19 mouse cellular contexts compared by ENCODE assay signal in genomic region chr11:62565747-62566146, GRCm38 (mm10). TPM values are rescaled to one million over a fixed set of nuclear protein-coding genes. Genes with fewer than 3 reads are reported as not detected.
DNase-seq lines count a peak whose midpoint lies in the region; ATAC-seq and TF ChIP-seq lines count a peak whose summit lies in the region.
"Had no signal": no experiment of that assay in that cellular context is flagged by ENCODE, and none has a peak within 500 bp of the region (broad histone marks: within the 10 kb centered on the region; RNA-seq: fewer than 3 reads in every experiment).

No protein-coding gene starts in this region.

- no peak for TF ChIP-seq CTCF in gastrocnemius, adult 2 months (IDR thresholded peaks at IDR 0.05)

- H3K27ac ChIP-seq in gastrocnemius, adult 2 months: peak overlapping the region; percentile 65
- no peak overlapping the region for H3K27ac ChIP-seq in kidney, embryonic 14.5 days (ENCODE audit: low read depth, low read length)
- H3K27ac ChIP-seq: embryonic facial prominence, embryonic 15.5 days; forebrain, embryonic 10.5 days; heart, embryonic 13.5 days; hindbrain, embryonic 13.5 days; hindbrain, postnatal 0 days had no signal

- no peak overlapping the region for H3K9ac ChIP-seq in kidney, embryonic 14.5 days (ENCODE audit: low read depth, low read length)
- H3K9ac ChIP-seq: embryonic facial prominence, embryonic 15.5 days; heart, embryonic 13.5 days; hindbrain, embryonic 13.5 days had no signal

- H3K4me2 ChIP-seq in kidney, embryonic 14.5 days (replicated peaks; ENCODE audit: low read depth, low read length): no peak overlapping the region
- H3K4me2 ChIP-seq: embryonic facial prominence, embryonic 15.5 days; heart, embryonic 13.5 days; hindbrain, embryonic 13.5 days had no signal

- ATAC-seq in kidney, embryonic 14.5 days (ENCODE audit: low FRiP score, low TSS enrichment): peak; percentile 69; the same call in 1 of the 2 replicates
- no peak for ATAC-seq in megakaryocyte, adult 5-6 weeks (ENCODE audit: poor library complexity, severe bottlenecking)
- ATAC-seq in megakaryocyte-erythroid progenitor cell, adult 5-6 weeks (replicated peaks; ENCODE audit: low FRiP score, low TSS enrichment, poor library complexity, severe bottlenecking): 0 out of 2 replicates have a peak, but pooled peaks have one; percentile 30
- ATAC-seq: forebrain, embryonic 14.5 days; hindbrain, postnatal 0 days had no signal

- H3K36me3 ChIP-seq in kidney, embryonic 14.5 days (ENCODE audit: control insufficient read depth, insufficient read depth, low read length): no peaks in the 10 kb centered on the region
- no peaks in the 10 kb centered on the region for H3K36me3 ChIP-seq in megakaryocyte, embryonic 14.5 days (replicated peaks; ENCODE audit: low read length)
- H3K36me3 ChIP-seq: embryonic facial prominence, embryonic 15.5 days; forebrain, embryonic 10.5 days; heart, embryonic 13.5 days; hindbrain, embryonic 13.5 days had no signal

- WGBS in kidney, embryonic 14.5 days: 34% methylated on average over 7 of the region's 7 CpGs

- H3K9me3 ChIP-seq in kidney, embryonic 14.5 days (ENCODE audit: control insufficient read depth, low read length): no peaks in the 10 kb centered on the region
- no peaks in the 10 kb centered on the region for H3K9me3 ChIP-seq in megakaryocyte, embryonic 14.5 days
- H3K9me3 ChIP-seq: embryonic facial prominence, embryonic 15.5 days; forebrain, embryonic 10.5 days; heart, embryonic 13.5 days; hindbrain, embryonic 13.5 days had no signal

- intact Hi-C loops in gastrocnemius, adult 2 months (cut with DNase I): no loop called here

- no peaks in the 10 kb centered on the region for H3K4me1 ChIP-seq in kidney, embryonic 14.5 days (ENCODE audit: control insufficient read depth, insufficient read depth, low read length)
- H3K4me1 ChIP-seq in megakaryocyte, embryonic 14.5 days: peaks cover 39% of the 10 kb centered on the region
- H3K4me1 ChIP-seq: embryonic facial prominence, embryonic 15.5 days; hindbrain, embryonic 13.5 days had no signal

- DNase-seq in gastrocnemius, adult 2 months: no peak
- DNase-seq in gastrocnemius, postnatal 10 days: no peak
- DNase-seq in kidney, postnatal 4 days: no peak
- DNase-seq in thymus, postnatal 14 days: no peak
- DNase-seq: adrenal gland, postnatal 10 days; cerebellum, adult 11-12 months; cerebellum, adult 9-11 months; cerebellum, postnatal 36 days had no signal

- peak overlapping the region; percentile 21; the same call in 1 of the 2 replicates for H3K4me3 ChIP-seq in gastrocnemius, adult 2 months
- no peak overlapping the region for H3K4me3 ChIP-seq in kidney, embryonic 14.5 days (ENCODE audit: low read length)
- H3K4me3 ChIP-seq in megakaryocyte, embryonic 14.5 days (replicated peaks): peak overlapping the region; percentile 35
- H3K4me3 ChIP-seq: embryonic facial prominence, embryonic 15.5 days; erythroblast, embryonic 14.5 days; forebrain, embryonic 10.5 days; heart, embryonic 13.5 days; hindbrain, embryonic 13.5 days had no signal

- no peaks in the 10 kb centered on the region for H3K27me3 ChIP-seq in kidney, embryonic 14.5 days (ENCODE audit: control insufficient read depth, insufficient read depth, low read length)
- H3K27me3 ChIP-seq in megakaryocyte, embryonic 14.5 days (replicated peaks): peaks cover 3% of the 10 kb centered on the region
- H3K27me3 ChIP-seq: embryonic facial prominence, embryonic 15.5 days; hindbrain, embryonic 13.5 days had no signal

RNA-seq across cellular contexts. Expression of gene Trpv2, which starts 8.5 kb away (rescaled TPM):
- total RNA-seq in gastrocnemius, adult 2 months (2021): 1 to 10 TPM in 1 of 2 experiments, under 1 TPM in 1; 0.89 to 1.1 TPM
- 1 to 10 TPM; 2.0 TPM for total RNA-seq in gastrocnemius, postnatal 10 days (2021)
- 1.2 and 1.4 TPM in 2 replicates for polyA plus RNA-seq in kidney, embryonic 14.5 days (2014; fragmentation: Nextera tagmentation; extraction: Ambion mirVana)
- 11.2 and 11.9 TPM in 2 replicates for polyA plus RNA-seq in megakaryocyte, embryonic 14.5 days (2012; ENCODE audit: insufficient read depth, low replicate concordance)
- 24.9 and 27.9 TPM in 2 replicates for total RNA-seq in megakaryocyte, adult 5-6 weeks (2015)
- total RNA-seq in megakaryocyte, adult 5-6 weeks (2017): 46.6 and 51.1 TPM in 2 replicates
- 31.3 and 45.4 TPM in 2 replicates for total RNA-seq in megakaryocyte-erythroid progenitor cell, adult 5-6 weeks (2014; fragmentation: Nextera tagmentation)
- total RNA-seq in megakaryocyte-erythroid progenitor cell, adult 5-6 weeks (2017): 12.2 and 25.6 TPM in 2 replicates

RNA-seq across cellular contexts. Expression of gene Ubb, which starts 14.8 kb away (rescaled TPM):
- 100 to 1,000 TPM; 776 to 989 TPM for total RNA-seq in gastrocnemius, adult 2 months (2021)
- total RNA-seq in gastrocnemius, postnatal 10 days (2021): 1,000 to 10,000 TPM; 1,047 to 1,133 TPM
- 3,178 and 3,504 TPM in 2 replicates for polyA plus RNA-seq in kidney, embryonic 14.5 days (2014; fragmentation: Nextera tagmentation; extraction: Ambion mirVana)
- polyA plus RNA-seq in megakaryocyte, embryonic 14.5 days (2012; ENCODE audit: insufficient read depth, low replicate concordance): 1,084 and 1,175 TPM in 2 replicates
- 1,447 and 1,627 TPM in 2 replicates for total RNA-seq in megakaryocyte, adult 5-6 weeks (2015)
- 835 and 1,053 TPM in 2 replicates for total RNA-seq in megakaryocyte, adult 5-6 weeks (2017)
- total RNA-seq in megakaryocyte-erythroid progenitor cell, adult 5-6 weeks (2014; fragmentation: Nextera tagmentation): 729 and 731 TPM in 2 replicates
- 1,059 and 1,094 TPM in 2 replicates for total RNA-seq in megakaryocyte-erythroid progenitor cell, adult 5-6 weeks (2017)

RNA-seq across cellular contexts. Expression of gene Cenpv, which starts 26.7 kb away (rescaled TPM):
- 10 to 100 TPM; 19.2 to 24.3 TPM for total RNA-seq in gastrocnemius, adult 2 months (2021)
- 10 to 100 TPM; 14.0 to 21.9 TPM for total RNA-seq in gastrocnemius, postnatal 10 days (2021)
- polyA plus RNA-seq in kidney, embryonic 14.5 days (2014; fragmentation: Nextera tagmentation; extraction: Ambion mirVana): 29.8 and 33.1 TPM in 2 replicates
- 10.8 and 13.9 TPM in 2 replicates for polyA plus RNA-seq in megakaryocyte, embryonic 14.5 days (2012; ENCODE audit: insufficient read depth, low replicate concordance)
- total RNA-seq in megakaryocyte, adult 5-6 weeks (2015): 5.2 and 8.7 TPM in 2 replicates
- 3.1 and 3.9 TPM in 2 replicates for total RNA-seq in megakaryocyte, adult 5-6 weeks (2017)
- total RNA-seq in megakaryocyte-erythroid progenitor cell, adult 5-6 weeks (2014; fragmentation: Nextera tagmentation): 113 and 115 TPM in 2 replicates
- total RNA-seq in megakaryocyte-erythroid progenitor cell, adult 5-6 weeks (2017): 56.1 and 64.9 TPM in 2 replicates

Comparison
In these comparisons a context has a peak if more than half of its experiments do, and no peak if none do; other contexts are left out.
1. RNA of gene Trpv2, which starts 8.5 kb away (total RNA-seq): 24.9 to 51.1 TPM in megakaryocyte, adult 5-6 weeks and 12.2 to 45.4 TPM in megakaryocyte-erythroid progenitor cell, adult 5-6 weeks; 2.0 TPM in gastrocnemius, postnatal 10 days and 0.89 to 1.1 TPM in gastrocnemius, adult 2 months; every median in the first group is over 4 times any median in the second.